Mouse (Mus musculus) kidney, embryonic 14.5 days (tissue): ENCODE measurements around the gene Dbp. TPM values are rescaled to one million over a fixed set of nuclear protein-coding genes. Genes with fewer than 3 reads are reported as not detected.

Experiments
- ATAC-seq: fragments of 200-750 bp; cut with Nextera tagmentation; 2 replicates; pipeline ENCODE4 v1.8.0; 2017; ENCODE audit warnings: moderate number of reproducible peaks, mild to moderate bottlenecking, moderate TSS enrichment, moderate library complexity; ENCODE audit not compliant: low FRiP score, low TSS enrichment
- H3K27ac ChIP-seq: fragments of 300-500 bp; sonication (generic); 2 replicates; pipeline ENCODE4 v1.5.1; 2014; ENCODE audit warnings: low read depth, mild to moderate bottlenecking, low read length, moderate library complexity, mixed read lengths
- H3K27me3 ChIP-seq: fragments of 300-500 bp; sonication (generic); 2 replicates; pipeline ENCODE4 v1.6.1; 2014; ENCODE audit warnings: mild to moderate bottlenecking, low read length; ENCODE audit not compliant: control insufficient read depth, insufficient read depth
- H3K36me3 ChIP-seq: fragments of 300-500 bp; sonication (generic); 2 replicates; pipeline ENCODE4 v1.6.1; 2014; ENCODE audit warnings: low read length, mixed read lengths; ENCODE audit not compliant: control insufficient read depth, insufficient read depth
- H3K4me1 ChIP-seq: fragments of 300-500 bp; sonication (generic); 2 replicates; pipeline ENCODE4 v1.6.1; 2014; ENCODE audit warnings: low read length, mixed read lengths; ENCODE audit not compliant: control insufficient read depth, insufficient read depth
- H3K4me2 ChIP-seq: fragments of 300-500 bp; sonication (generic); replicated peaks from 2 replicates; pipeline ENCODE4 v1.6.1; 2014; ENCODE audit warnings: low read depth, mild to moderate bottlenecking, low read length
- H3K4me3 ChIP-seq: fragments of 300-500 bp; sonication (generic); 2 replicates; pipeline ENCODE4 v1.5.1; 2014; ENCODE audit warnings: mild to moderate bottlenecking, low read length
- H3K9ac ChIP-seq: fragments of 300-500 bp; sonication (generic); 2 replicates; pipeline ENCODE4 v1.6.1; 2014; ENCODE audit warnings: low read depth, mild to moderate bottlenecking, low read length, moderate library complexity
- H3K9me3 ChIP-seq: fragments of 300-500 bp; sonication (generic); 2 replicates; pipeline ENCODE4 v1.6.1; 2016; ENCODE audit warnings: low read length; ENCODE audit not compliant: control insufficient read depth
- WGBS: fragments of 180-500 bp; shearing (Covaris S2); extraction: QIAGEN DNeasy Blood & Tissue Kit; methylation state at CpG from one replicate; pipeline ENCODE4 v1.1.7; 2014; 5-methylcytosine and 5-hydroxymethylcytosine counted together
- polyA plus RNA-seq: library from polyadenylated mRNA; unstranded; fragments of >200 nt; fragmentation: Nextera tagmentation; extraction: Ambion mirVana; gene quantifications from 2 replicates; pipeline ENCODE4 v1.2.1, GENCODE M21; 2014

Dbp gene
- polyA plus RNA-seq, 1 experiment from 2014 or later: 6.6 TPM

- Histone ChIP-seq H3K36me3 (no peaks in the 10 kb centered on the region), H3K4me2 (no peak overlapping the region), H3K4me3 (no peak overlapping the region), H3K9me3 (no peaks in the 10 kb centered on the region), H3K27ac (no peak overlapping the region), H3K27me3 (no peaks in the 10 kb centered on the region), H3K9ac (no peak overlapping the region), H3K4me1 (peaks cover 10% of the 10 kb centered on the region)
- WGBS: 96% methylated on average over 14 of the region's 14 CpGs
- ATAC-seq: no peak
Measured at GRCm38 (mm10) chr7:45678513-45678912, 26.4 kb upstream of the Dbp start.

DNA sequence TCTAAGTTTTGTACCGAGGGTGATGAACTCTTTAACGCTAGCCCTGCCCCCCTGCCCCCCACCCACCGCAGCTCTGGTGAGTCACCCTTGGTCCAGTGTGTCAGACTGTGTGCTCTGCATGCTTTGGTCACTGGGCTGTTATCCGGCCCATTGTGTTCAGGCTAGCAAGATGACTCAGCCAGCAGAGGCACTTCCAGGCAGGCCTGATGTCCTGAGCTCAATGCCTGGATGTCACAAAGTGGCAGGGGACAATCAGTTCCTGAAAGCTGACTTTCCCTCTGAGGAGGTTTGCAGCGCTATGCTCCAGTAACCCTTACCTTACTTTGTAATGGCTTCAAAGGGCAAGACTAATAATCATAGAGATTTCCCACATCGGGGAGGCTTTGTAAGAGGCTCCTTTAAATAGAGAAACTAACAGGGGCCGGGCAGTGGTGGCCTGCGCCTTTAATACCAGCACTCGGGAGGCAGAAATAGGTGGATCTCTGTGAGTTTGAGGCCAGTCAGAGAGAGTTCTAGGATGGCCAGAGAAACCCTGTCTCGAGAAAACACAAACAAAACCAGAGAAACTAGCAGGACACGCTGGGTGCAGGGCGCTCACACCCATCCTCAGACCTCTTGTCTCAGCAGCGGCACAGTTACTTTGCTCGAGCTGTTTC lies 24.8 kb upstream of the Dbp start:
- peaks cover 10% of the 10 kb centered on the region for H3K4me1 ChIP-seq
- no peaks in the 10 kb centered on the region for H3K36me3 ChIP-seq
- no peaks in the 10 kb centered on the region for H3K9me3 ChIP-seq
- ATAC-seq: no peak
- H3K4me2 ChIP-seq: no peak overlapping the region
- 0 out of 2 replicates have a peak overlapping the region, but pooled peaks have one; percentile 3 for H3K27ac ChIP-seq
- no peak overlapping the region for H3K9ac ChIP-seq
- no peak overlapping the region for H3K4me3 ChIP-seq
- no peaks in the 10 kb centered on the region for H3K27me3 ChIP-seq
- WGBS: 71% methylated on average over 14 of the region's 14 CpGs

GRCm38 (mm10) chr7:45681046-45681736 lies 23.7 kb upstream of the Dbp start:
- no peaks in the 10 kb centered on the region for H3K36me3 ChIP-seq
- no peak overlapping the region for H3K4me3 ChIP-seq
- 81% methylated on average over 8 of the region's 8 CpGs for WGBS
- peaks cover 13% of the 10 kb centered on the region for H3K4me1 ChIP-seq
- ATAC-seq: no peak
- H3K4me2 ChIP-seq: no peak overlapping the region
- no peak overlapping the region; the same call in 1 of the 2 replicates for H3K9ac ChIP-seq
- H3K27me3 ChIP-seq: no peaks in the 10 kb centered on the region
- H3K9me3 ChIP-seq: no peaks in the 10 kb centered on the region
- H3K27ac ChIP-seq: no peak overlapping the region

- Histone ChIP-seq H3K9me3 (no peaks in the 10 kb centered on the region), H3K36me3 (no peaks in the 10 kb centered on the region), H3K4me2 (peak overlapping the region; percentile 33; the same call in 1 of the 2 replicates), H3K27me3 (no peaks in the 10 kb centered on the region), H3K27ac (peak overlapping the region; percentile 59), H3K9ac (peak overlapping the region; percentile 50; the same call in 1 of the 2 replicates), H3K4me3 (peak overlapping the region; percentile 14; the same call in 1 of the 2 replicates), H3K4me1 (peaks cover 18% of the 10 kb centered on the region)
- 32% methylated on average over 14 of the region's 14 CpGs for WGBS
- peak; percentile 60 for ATAC-seq
Measured at GRCm38 (mm10) chr7:45682144-45683126, 22.5 kb upstream of the Dbp start.

DNA sequence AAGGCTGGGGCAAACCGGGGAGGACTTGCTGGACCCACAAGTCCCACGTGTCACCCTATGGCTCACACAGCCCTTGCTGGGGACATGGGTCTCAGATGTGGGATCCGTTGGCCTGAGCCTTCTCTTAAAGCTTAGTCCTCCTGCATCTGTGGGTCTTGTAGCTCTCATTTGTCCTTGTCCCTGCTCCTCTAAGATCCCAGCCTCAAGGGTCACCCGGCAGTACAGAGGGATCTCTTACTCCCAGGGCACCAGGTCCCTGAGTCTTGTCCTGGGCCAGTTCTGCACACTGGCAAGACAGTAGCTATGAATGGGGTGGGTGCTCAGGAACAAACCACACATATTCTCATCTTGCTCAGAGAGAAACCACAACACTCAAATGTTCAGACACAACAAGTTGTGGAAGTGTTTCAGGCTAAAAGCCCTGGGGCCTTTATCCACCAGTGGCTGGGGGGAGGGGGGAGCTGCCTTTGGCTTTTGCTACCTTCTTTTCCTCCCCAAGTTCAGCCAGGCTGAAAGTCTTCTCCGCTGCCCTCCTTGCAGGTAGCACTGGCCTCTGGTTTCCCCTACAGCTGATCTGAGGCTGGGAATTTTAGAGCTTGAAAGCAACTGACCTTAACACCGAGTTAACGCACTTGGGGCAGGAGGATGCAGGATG lies 21.4 kb upstream of the Dbp start, which contains the start of gene Ntn5:
Gene Ntn5 (plus strand): TSS at position 627 of the 655 bp plus-strand sequence.
- no peaks in the 10 kb centered on the region for H3K27me3 ChIP-seq
- H3K9me3 ChIP-seq: no peaks in the 10 kb centered on the region
- no peak within 1 kb of the TSS for H3K4me3 ChIP-seq
- H3K4me2 ChIP-seq: no peak within 1 kb of the TSS
- no peaks in the 10 kb centered on the region for H3K36me3 ChIP-seq
- peaks cover 18% of the 10 kb centered on the region for H3K4me1 ChIP-seq
- no peak for ATAC-seq
- H3K9ac ChIP-seq: 0 out of 2 replicates have a peak within 1 kb of the TSS, but pooled peaks have one; percentile 50
- no peak within 1 kb of the TSS for H3K27ac ChIP-seq
- 64% methylated on average over 7 of the region's 7 CpGs for WGBS

DNA sequence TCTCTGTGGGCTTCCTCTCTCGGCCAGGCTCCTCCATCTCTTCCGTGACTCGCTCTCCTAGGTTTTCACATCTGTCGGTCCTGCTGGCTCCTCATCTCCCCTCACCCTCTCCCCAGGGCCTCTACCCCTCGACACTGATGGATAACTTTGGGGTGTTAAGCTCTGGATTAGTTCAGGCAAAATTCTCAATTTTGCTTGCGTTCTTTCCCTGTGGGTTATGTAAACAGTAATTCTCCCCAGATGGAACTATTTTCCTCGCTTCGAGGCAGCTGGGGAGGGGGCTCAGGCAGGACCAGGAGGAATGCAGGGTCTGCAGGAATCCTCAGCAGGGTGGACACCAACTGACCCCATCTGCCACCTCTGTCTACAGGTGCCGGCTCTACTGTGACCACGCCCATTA lies 19.1 kb upstream of the Dbp start:
- 44% methylated on average over 10 of the region's 10 CpGs for WGBS
- Histone ChIP-seq H3K9me3 (no peaks in the 10 kb centered on the region), H3K4me3 (no peak overlapping the region), H3K27ac (no peak overlapping the region), H3K9ac (no peak overlapping the region), H3K27me3 (no peaks in the 10 kb centered on the region), H3K4me1 (peaks cover 24% of the 10 kb centered on the region), H3K4me2 (no peak overlapping the region), H3K36me3 (no peaks in the 10 kb centered on the region)
- no peak for ATAC-seq

- Histone ChIP-seq H3K4me1 (peaks cover 24% of the 10 kb centered on the region), H3K27ac (no peak overlapping the region), H3K9ac (no peak overlapping the region), H3K4me3 (no peak overlapping the region), H3K27me3 (no peaks in the 10 kb centered on the region), H3K36me3 (no peaks in the 10 kb centered on the region), H3K9me3 (no peaks in the 10 kb centered on the region), H3K4me2 (no peak overlapping the region)
- no peak for ATAC-seq
- WGBS: 73% methylated on average over 3 of the region's 3 CpGs
Measured at GRCm38 (mm10) chr7:45686841-45687240, 18.0 kb upstream of the Dbp start.

DNA sequence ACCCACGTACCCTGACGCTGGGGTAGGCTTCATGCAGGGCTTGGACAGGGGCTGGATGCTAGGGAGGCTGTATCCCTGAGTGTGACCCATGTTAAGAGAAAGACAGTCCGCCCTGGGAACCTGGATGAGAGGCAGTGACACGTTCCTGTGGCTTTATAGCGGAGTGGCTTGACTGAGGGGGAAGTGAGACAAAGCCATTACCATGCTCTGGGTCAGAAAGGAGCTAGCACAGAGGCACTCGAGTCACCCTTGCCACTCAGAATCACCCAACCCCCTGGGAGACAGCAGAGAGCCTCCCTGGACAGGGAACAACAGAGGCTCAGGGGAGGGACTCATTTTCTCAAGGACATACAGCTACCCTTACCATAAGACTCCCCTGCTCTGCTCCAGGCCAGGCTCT lies 15.8 kb upstream of the Dbp start:
- H3K9me3 ChIP-seq: no peaks in the 10 kb centered on the region
- 45% methylated on average over 6 of the region's 6 CpGs for WGBS
- H3K4me3 ChIP-seq: no peak overlapping the region
- H3K9ac ChIP-seq: peak overlapping the region; percentile 7; the same call in 1 of the 2 replicates
- H3K36me3 ChIP-seq: no peaks in the 10 kb centered on the region
- no peak overlapping the region for H3K4me2 ChIP-seq
- no peak for ATAC-seq
- H3K27ac ChIP-seq: no peak overlapping the region
- peaks cover 15% of the 10 kb centered on the region; the same call in 1 of the 2 replicates for H3K4me1 ChIP-seq
- H3K27me3 ChIP-seq: no peaks in the 10 kb centered on the region
